In genomic region chr3:90083034-90083433, GRCm38 (mm10) we compare ENCODE assay signal across 8 mouse cellular contexts. TPM values are rescaled to one million over a fixed set of nuclear protein-coding genes. Genes with fewer than 3 reads are reported as not detected.
A peak's percentile ranks its signal among the peaks of the same experiment; 100 is the strongest.
DNase-seq lines count a peak whose midpoint lies in the region; ATAC-seq and TF ChIP-seq lines count a peak whose summit lies in the region.

No protein-coding gene starts in this region.

- TF ChIP-seq EP300 in CH12.LX (IDR thresholded peaks at IDR 0.05; ENCODE audit: low read length): no peak

- no peak for TF ChIP-seq RAD21 in CH12.LX (IDR thresholded peaks at IDR 0.05; ENCODE audit: low read depth, low read length)

- H3K4me2 ChIP-seq in CH12.LX (ENCODE audit: insufficient read depth, low read depth, poor library complexity, severe bottlenecking): peak overlapping the region; percentile 97
- H3K4me2 ChIP-seq in embryonic facial prominence, embryonic 12.5 days (replicated peaks): peak overlapping the region; percentile 16; the same call in 1 of the 2 replicates
- peak overlapping the region; percentile 15; the same call in 1 of the 2 replicates for H3K4me2 ChIP-seq in midbrain, embryonic 13.5 days (replicated peaks)

- ATAC-seq in embryonic facial prominence, embryonic 12.5 days (ENCODE audit: insufficient number of reproducible peaks, insufficient read depth, low FRiP score, low TSS enrichment): no peak
- no peak for ATAC-seq in midbrain, embryonic 13.5 days

- no peaks in the 10 kb centered on the region for H3K27me3 ChIP-seq in heart, embryonic 10.5 days (ENCODE audit: insufficient read depth, poor library complexity, severe bottlenecking)
- no peaks in the 10 kb centered on the region for H3K27me3 ChIP-seq in CH12.LX (replicated peaks)
- no peaks in the 10 kb centered on the region for H3K27me3 ChIP-seq in embryonic facial prominence, embryonic 12.5 days
- no peaks in the 10 kb centered on the region for H3K27me3 ChIP-seq in midbrain, embryonic 13.5 days

- peaks cover 73% of the 10 kb centered on the region for H3K79me2 ChIP-seq in CH12.LX (replicated peaks; ENCODE audit: control insufficient read depth, extremely low read depth, insufficient read depth, poor library complexity, severe bottlenecking)

- TF ChIP-seq CTCF in CH12.LX (conservative IDR thresholded peaks at IDR 0.05 in 1 of 2, IDR thresholded peaks at IDR 0.05 in 1 of 2; ENCODE audit: low read depth in 2 of 2, low read length in 2 of 2): no peak

- in situ Hi-C loops in CH12.LX (cut with MboI; ENCODE audit: low pct_ligation_motif_present, low pct_unique_long_range_greater_than_20kb, low sequenced_read_pairs): no loop called here

- H3K4me1 ChIP-seq in heart, embryonic 10.5 days: peaks cover 55% of the 10 kb centered on the region
- peaks cover 11 to 46% of the 10 kb centered on the region in 2 experiments; a peak in 3 of 4 replicates for H3K4me1 ChIP-seq in CH12.LX (ENCODE audit: control insufficient read depth in 1 of 2, insufficient read depth in 2 of 2)
- peaks cover 48% of the 10 kb centered on the region for H3K4me1 ChIP-seq in embryonic facial prominence, embryonic 12.5 days
- H3K4me1 ChIP-seq in midbrain, embryonic 13.5 days (replicated peaks): peaks cover 51% of the 10 kb centered on the region

- WGBS in heart, embryonic 10.5 days: 42% methylated on average over 5 of the region's 5 CpGs
- 64% methylated on average over 5 of the region's 5 CpGs for WGBS in embryonic facial prominence, embryonic 12.5 days
- 72% methylated on average over 5 of the region's 5 CpGs for WGBS in midbrain, embryonic 13.5 days

- TF ChIP-seq POLR2A in CH12.LX (IDR thresholded peaks at IDR 0.05; ENCODE audit: low read depth, low read length): no peak

- no peak for DNase-seq in heart, embryonic 10.5 days (ENCODE audit: low spot score)
- DNase-seq in heart, postnatal 25 days (ENCODE audit: low spot score): no peak
- no peak for DNase-seq in CH12.LX (ENCODE audit: extremely low read depth)
- DNase-seq in kidney, postnatal 14 days: peak; percentile 41
- DNase-seq in retina, embryonic 14.5 days (ENCODE audit: low spot score): no peak
- DNase-seq in layer of hippocampus, postnatal 14 days (ENCODE audit: low spot score in 2 of 2): no peak

- no peaks in the 10 kb centered on the region for H3K9me3 ChIP-seq in heart, embryonic 10.5 days
- H3K9me3 ChIP-seq in CH12.LX (replicated peaks; ENCODE audit: low read length): no peaks in the 10 kb centered on the region
- no peaks in the 10 kb centered on the region for H3K9me3 ChIP-seq in embryonic facial prominence, embryonic 12.5 days
- H3K9me3 ChIP-seq in midbrain, embryonic 13.5 days: no peaks in the 10 kb centered on the region

- peak overlapping the region; percentile 90 for H3K9ac ChIP-seq in CH12.LX (ENCODE audit: insufficient read depth, low read depth)
- H3K9ac ChIP-seq in embryonic facial prominence, embryonic 12.5 days: no peak overlapping the region
- no peak overlapping the region for H3K9ac ChIP-seq in midbrain, embryonic 13.5 days (replicated peaks)

- intact Hi-C loops in heart, postnatal 25 days (cut with DNase I): no loop called here

- dilution Hi-C loops in CH12.LX (cut with MboI; ENCODE audit: extremely low pct_ligation_motif_present, extremely low pct_unique_long_range_greater_than_20kb, low sequenced_read_pairs): no loop called here

- H3K27ac ChIP-seq in heart, embryonic 10.5 days: peak overlapping the region; percentile 36; the same call in 1 of the 2 replicates
- H3K27ac ChIP-seq in CH12.LX (ENCODE audit: insufficient read depth, low read depth): peak overlapping the region; percentile 59
- peak overlapping the region; percentile 65 for H3K27ac ChIP-seq in embryonic facial prominence, embryonic 12.5 days
- no peak overlapping the region for H3K27ac ChIP-seq in midbrain, embryonic 13.5 days

- peak overlapping the region; percentile 30 for H3K4me3 ChIP-seq in heart, embryonic 10.5 days
- H3K4me3 ChIP-seq in CH12.LX (replicated peaks in 1 of 3; ENCODE audit: low read depth in 2 of 3, low read length in 2 of 3, poor library complexity in 1 of 3): peak overlapping the region; percentile 29 to 45 (median 35)
- no peak overlapping the region for H3K4me3 ChIP-seq in embryonic facial prominence, embryonic 12.5 days
- H3K4me3 ChIP-seq in midbrain, embryonic 13.5 days (replicated peaks): no peak overlapping the region

- H3K36me3 ChIP-seq in heart, embryonic 10.5 days: peaks cover 28% of the 10 kb centered on the region
- peaks cover 22 to 49% of the 10 kb centered on the region in 2 experiments for H3K36me3 ChIP-seq in CH12.LX (replicated peaks in 1 of 2; ENCODE audit: control insufficient read depth in 1 of 2, insufficient read depth in 1 of 2, low read length in 1 of 2)
- H3K36me3 ChIP-seq in embryonic facial prominence, embryonic 12.5 days: peaks cover 18% of the 10 kb centered on the region
- H3K36me3 ChIP-seq in midbrain, embryonic 13.5 days: peaks cover 17% of the 10 kb centered on the region

TF ChIP-seq in CH12.LX, 34 proteins besides CTCF, POLR2A, EP300 and RAD21:
- TF ChIP-seq ZC3H11A (IDR thresholded peaks at IDR 0.05; ENCODE audit: low read depth, low read length): no peak
- no peak for TF ChIP-seq TCF12 (IDR thresholded peaks at IDR 0.05; ENCODE audit: low read depth, low read length)
- no peak for TF ChIP-seq UBTF (IDR thresholded peaks at IDR 0.05; ENCODE audit: low read depth, low read length)
- no peak for TF ChIP-seq HCFC1 (IDR thresholded peaks at IDR 0.05; ENCODE audit: low read depth, low read length)
- TF ChIP-seq MXI1 (IDR thresholded peaks at IDR 0.05; ENCODE audit: low read depth, low read length): no peak
- TF ChIP-seq POLR2AphosphoS2 (IDR thresholded peaks at IDR 0.05; ENCODE audit: low read depth, low read length): no peak
- TF ChIP-seq ELF1 (IDR thresholded peaks at IDR 0.05; ENCODE audit: low read depth, low read length): no peak
- TF ChIP-seq USF2 (conservative IDR thresholded peaks at IDR 0.05; ENCODE audit: low read depth, low read length): no peak
- TF ChIP-seq SMC3 (IDR thresholded peaks at IDR 0.05; ENCODE audit: low read depth, low read length): no peak
- no peak for TF ChIP-seq JUN (IDR thresholded peaks at IDR 0.05; ENCODE audit: insufficient read depth, low read depth, low read length)
- no peak for TF ChIP-seq ZKSCAN1 (IDR thresholded peaks at IDR 0.05; ENCODE audit: borderline replicate concordance, low read depth, low read length)
- TF ChIP-seq MYC (IDR thresholded peaks at IDR 0.05; ENCODE audit: low read depth, low read length): no peak
- no peak for TF ChIP-seq USF1 (IDR thresholded peaks at IDR 0.05; ENCODE audit: low read depth, low read length)
- no peak for TF ChIP-seq IRF4 (IDR thresholded peaks at IDR 0.05; ENCODE audit: low read depth, low read length)
TF ChIP-seq in CH12.LX: peak in this region for 0.

RNA-seq across cellular contexts. Expression of gene Tpm3, which starts 10.6 kb away (rescaled TPM):
- polyA plus RNA-seq in heart, embryonic 10.5 days (2016; fragmentation: Nextera tagmentation; extraction: Ambion mirVana): 391 and 489 TPM in 2 replicates
- 10 to 100 TPM; 46.8 to 51.5 TPM for total RNA-seq in heart, postnatal 25 days (2021)
- total RNA-seq in CH12.LX (2012; rRNA removed) (309 and 364 TPM in 2 replicates), CH12.LX (2014; rRNA removed) (448 and 501 TPM in 2 replicates)
- polyA plus RNA-seq in CH12.LX (2012; ENCODE audit: insufficient read length, low read depth): 810 and 952 TPM in 2 replicates
- 517 TPM in 2 replicates for polyA plus RNA-seq in embryonic facial prominence, embryonic 12.5 days (2016; fragmentation: Nextera tagmentation; extraction: Ambion mirVana)
- polyA plus RNA-seq in midbrain, embryonic 13.5 days (2015; fragmentation: Nextera tagmentation; extraction: Ambion mirVana): 396 and 421 TPM in 2 replicates
- 100 to 1,000 TPM; 193 to 202 TPM for total RNA-seq in layer of hippocampus, postnatal 14 days (2021)

RNA-seq across cellular contexts. Expression of gene Nup210l, which starts 20.9 kb away (rescaled TPM):
- 0.46 and 0.48 TPM in 2 replicates for polyA plus RNA-seq in heart, embryonic 10.5 days (2016; fragmentation: Nextera tagmentation; extraction: Ambion mirVana)
- under 1 TPM; 0.08 TPM for total RNA-seq in heart, postnatal 25 days (2021)
- total RNA-seq in CH12.LX (2012; rRNA removed) (0.42 and 0.67 TPM in 2 replicates), CH12.LX (2014; rRNA removed) (0.43 and 0.63 TPM in 2 replicates)
- polyA plus RNA-seq in CH12.LX (2012; ENCODE audit: insufficient read length, low read depth): 0.47 and 0.61 TPM in 2 replicates
- polyA plus RNA-seq in embryonic facial prominence, embryonic 12.5 days (2016; fragmentation: Nextera tagmentation; extraction: Ambion mirVana): 0.35 and 0.43 TPM in 2 replicates
- 0.34 and 0.45 TPM in 2 replicates for polyA plus RNA-seq in midbrain, embryonic 13.5 days (2015; fragmentation: Nextera tagmentation; extraction: Ambion mirVana)
- total RNA-seq in layer of hippocampus, postnatal 14 days (2021): under 1 TPM; 0.39 to 0.45 TPM

RNA-seq across cellular contexts. Expression of gene Ubap2l, which starts 30.6 kb away (rescaled TPM):
- polyA plus RNA-seq in heart, embryonic 10.5 days (2016; fragmentation: Nextera tagmentation; extraction: Ambion mirVana): 174 and 197 TPM in 2 replicates
- total RNA-seq in heart, postnatal 25 days (2021): 100 to 1,000 TPM; 113 to 123 TPM
- total RNA-seq in CH12.LX (2012; rRNA removed) (72.6 and 83.7 TPM in 2 replicates), CH12.LX (2014; rRNA removed) (48.5 and 49.0 TPM in 2 replicates)
- polyA plus RNA-seq in CH12.LX (2012; ENCODE audit: insufficient read length, low read depth): 189 and 201 TPM in 2 replicates
- 203 and 230 TPM in 2 replicates for polyA plus RNA-seq in embryonic facial prominence, embryonic 12.5 days (2016; fragmentation: Nextera tagmentation; extraction: Ambion mirVana)
- polyA plus RNA-seq in midbrain, embryonic 13.5 days (2015; fragmentation: Nextera tagmentation; extraction: Ambion mirVana): 169 and 170 TPM in 2 replicates
- 100 to 1,000 TPM; 182 to 186 TPM for total RNA-seq in layer of hippocampus, postnatal 14 days (2021)

RNA-seq across cellular contexts. Expression of gene 4933434E20Rik, which starts 31.6 kb away (rescaled TPM):
- polyA plus RNA-seq in heart, embryonic 10.5 days (2016; fragmentation: Nextera tagmentation; extraction: Ambion mirVana): 172 and 185 TPM in 2 replicates
- 10 to 100 TPM; 71.4 to 79.5 TPM for total RNA-seq in heart, postnatal 25 days (2021)
- total RNA-seq in CH12.LX (2012; rRNA removed): 89.5 and 92.2 TPM in 2 replicates
- total RNA-seq in CH12.LX (2014; rRNA removed): 126 and 133 TPM in 2 replicates
- polyA plus RNA-seq in CH12.LX (2012; ENCODE audit: insufficient read length, low read depth): 101 and 102 TPM in 2 replicates
- 147 and 149 TPM in 2 replicates for polyA plus RNA-seq in embryonic facial prominence, embryonic 12.5 days (2016; fragmentation: Nextera tagmentation; extraction: Ambion mirVana)
- polyA plus RNA-seq in midbrain, embryonic 13.5 days (2015; fragmentation: Nextera tagmentation; extraction: Ambion mirVana): 241 and 251 TPM in 2 replicates
- 10 to 100 TPM; 81.6 to 84.9 TPM for total RNA-seq in layer of hippocampus, postnatal 14 days (2021)

Comparison
In these comparisons a context has a peak if more than half of its experiments do, and no peak if none do; other contexts are left out.
1. H3K4me3 ChIP-seq: peak in heart, embryonic 10.5 days (single experiment) and CH12.LX (3 of 3); none in embryonic facial prominence, embryonic 12.5 days (single experiment) and midbrain, embryonic 13.5 days (single experiment).
2. H3K4me2 ChIP-seq: peak in every context shown above with its lines; median percentile 97 in CH12.LX; 16 in embryonic facial prominence, embryonic 12.5 days; 15 in midbrain, embryonic 13.5 days.